Mouse (Mus musculus) left cerebral cortex, postnatal 4 days (tissue): ENCODE results near the gene Tmem150c. TPM values are rescaled to one million over a fixed set of nuclear protein-coding genes. Genes with fewer than 3 reads are reported as not detected.

Experiments used
- DNase-seq: peaks from one replicate; pipeline ENCODE4 v3.0.0-alpha.2; 2022
- intact Hi-C: fragments of 180-260 bp; cut with DNase I; formaldehyde crosslinking; loops from one replicate; pipeline ENCODE4 v1.15.1; 2025
- total RNA-seq, 2 experiments: library from RNA; stranded (reverse); gene quantifications; 2 replicates each; pipeline ENCODE4 v1.2.3; 2021

The Tmem150c gene
- total RNA-seq, 2 experiments from 2014 or later: 101 to 108 TPM

DNA sequence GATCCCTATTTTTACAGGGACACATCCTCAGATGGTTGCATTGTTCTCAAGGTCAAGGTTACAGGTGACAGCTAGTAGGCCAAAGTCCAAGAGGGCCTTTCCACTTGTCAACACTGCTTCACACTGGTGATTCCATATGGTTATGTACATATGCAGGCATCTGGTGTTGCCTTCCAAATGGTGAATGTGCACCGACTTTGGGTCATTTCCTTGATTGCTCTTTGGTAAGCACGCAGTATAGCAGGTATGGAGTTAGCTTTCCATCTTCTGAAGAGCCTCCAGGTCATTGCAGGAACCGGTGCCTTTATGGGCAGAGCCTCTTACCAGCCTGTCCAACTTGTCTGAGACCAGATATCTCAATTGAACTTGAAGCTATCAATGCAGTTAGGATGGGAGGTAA lies 127.0 kb downstream of the Tmem150c start:
- no peak for DNase-seq
- intact Hi-C loops: loop anchor here (10.0 kb wide), 1 partner anchor 828 kb away; no protein-coding TSS in a partner anchor

DNA sequence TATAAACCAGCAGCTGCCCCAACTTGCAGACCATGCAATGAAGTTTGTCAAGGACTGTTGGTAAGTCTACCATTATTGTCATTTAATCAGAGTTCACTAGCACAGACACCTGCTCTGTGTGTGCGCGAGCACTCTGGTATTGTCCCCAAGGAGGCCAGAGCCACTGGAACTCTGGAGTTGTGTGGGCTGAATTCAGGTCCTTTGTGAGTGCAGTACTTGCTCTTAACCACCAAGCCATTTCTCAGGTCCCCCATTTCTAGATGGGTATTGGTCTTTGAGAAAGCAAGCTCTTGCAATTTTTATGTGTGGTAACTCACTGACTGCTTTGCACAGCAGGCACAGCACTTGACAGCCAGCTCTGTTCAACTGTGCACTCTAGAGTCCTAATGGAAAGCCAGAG lies 127.5 kb downstream of the Tmem150c start:
- DNase-seq: no peak
- intact Hi-C loops: loop anchor here (10.0 kb wide), 1 partner anchor 827 kb away; no protein-coding TSS in a partner anchor

DNA sequence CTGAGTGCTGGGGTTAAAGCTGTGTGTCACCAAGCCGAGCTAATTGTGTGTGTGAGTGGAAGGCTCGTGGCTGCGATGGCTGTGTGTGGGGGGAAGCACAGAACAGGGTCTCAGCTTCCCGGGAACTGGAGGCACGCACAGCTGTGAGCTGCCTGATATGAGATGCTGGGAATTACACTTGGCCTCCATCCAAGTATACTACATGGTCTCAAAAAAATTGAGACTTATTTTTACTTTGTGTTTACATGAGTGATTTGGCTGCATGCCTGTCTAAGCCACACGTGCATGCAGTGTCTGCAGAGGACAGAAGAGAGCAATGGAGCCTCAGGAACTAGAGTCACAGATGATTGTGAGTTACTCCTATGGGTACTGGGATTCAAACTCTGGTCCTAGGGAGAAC lies 129.5 kb downstream of the Tmem150c start:
- intact Hi-C loops: loop anchor here (10.0 kb wide), 1 partner anchor 825 kb away; no protein-coding TSS in a partner anchor
- no peak for DNase-seq

Other genes starting within 250 kb of the Tmem150c start
- gene Hnrnpd, start 180.9 kb downstream of the Tmem150c start, total RNA-seq: 100 to 1,000 TPM; 366 to 370 TPM
- 1 to 10 TPM; 3.0 to 4.3 TPM for gene 4930524J08Rik, start 180.7 kb downstream of the Tmem150c start, total RNA-seq
- 100 to 1,000 TPM; 259 to 272 TPM for gene Hnrnpdl, start 120.1 kb downstream of the Tmem150c start, total RNA-seq
- 10 to 100 TPM; 53.3 to 54.6 TPM for gene Enoph1, start 119.8 kb downstream of the Tmem150c start, total RNA-seq